Mouse (Mus musculus) lung, postnatal 0 days (tissue): ENCODE data around the gene Ccdc85c. TPM values are rescaled to one million over a fixed set of nuclear protein-coding genes. Genes with fewer than 3 reads are reported as not detected.

Experiments used
- ATAC-seq: fragments of 200-750 bp; cut with Nextera tagmentation; 2 replicates; pipeline ENCODE4 v1.8.0; 2017; ENCODE audit warnings: moderate library complexity
- DNase-seq: peaks from one replicate; pipeline ENCODE4 v3.0.0-alpha.2; 2016; ENCODE audit warnings: low spot score
- H3K27ac ChIP-seq: fragments of 300-500 bp; sonication (generic); 2 replicates; pipeline ENCODE4 v1.5.1; 2014; ENCODE audit warnings: antibody characterized with exemption, mild to moderate bottlenecking, low read length, mixed read lengths
- H3K27me3 ChIP-seq: fragments of 300-500 bp; sonication (generic); replicated peaks from 2 replicates; pipeline ENCODE4 v1.6.1; 2014; ENCODE audit warnings: low read length, mixed read lengths; ENCODE audit not compliant: insufficient read depth
- H3K36me3 ChIP-seq: fragments of 300-500 bp; sonication (generic); 2 replicates; pipeline ENCODE4 v1.6.1; 2014; ENCODE audit warnings: low read length, mixed read lengths; ENCODE audit not compliant: insufficient read depth
- H3K4me1 ChIP-seq: fragments of 300-500 bp; sonication (generic); 2 replicates; pipeline ENCODE4 v1.6.1; 2014; ENCODE audit warnings: antibody characterized with exemption, low read depth, low read length, mixed read lengths; ENCODE audit not compliant: insufficient read depth
- H3K4me2 ChIP-seq: fragments of 300-500 bp; sonication (generic); replicated peaks from 2 replicates; pipeline ENCODE4 v1.6.1; 2014; ENCODE audit warnings: low read depth, mild to moderate bottlenecking, low read length, moderate library complexity, mixed read lengths
- H3K4me3 ChIP-seq: fragments of 300-500 bp; sonication (generic); 2 replicates; pipeline ENCODE4 v1.5.1; 2014; ENCODE audit warnings: low read depth, low read length
- H3K9ac ChIP-seq: fragments of 300-500 bp; sonication (generic); replicated peaks from 2 replicates; pipeline ENCODE4 v1.6.1; 2014; ENCODE audit warnings: low read depth, mild to moderate bottlenecking
- H3K9me3 ChIP-seq: fragments of 300-500 bp; sonication (generic); 2 replicates; pipeline ENCODE4 v1.6.1; 2016; ENCODE audit warnings: low read length, mixed read lengths
- CTCF ChIP-seq: IDR thresholded peaks from 2 replicates; pipeline ENCODE4 v1.5.1; 2016; ENCODE audit warnings: antibody characterized with exemption, mild to moderate bottlenecking
- EP300 ChIP-seq: IDR thresholded peaks from 2 replicates; pipeline ENCODE4 v1.6.1; 2016; ENCODE audit warnings: antibody characterized with exemption, mild to moderate bottlenecking, control low read depth
- WGBS: fragments of 180-500 bp; shearing (Covaris S2); extraction: QIAGEN DNeasy Blood & Tissue Kit; methylation state at CpG from one replicate; pipeline ENCODE4 v1.1.7; 2014; 5-methylcytosine and 5-hydroxymethylcytosine counted together
- polyA plus RNA-seq: library from polyadenylated mRNA; unstranded; fragments of >200 nt; fragmentation: Nextera tagmentation; extraction: Ambion mirVana; gene quantifications from 2 replicates; pipeline ENCODE4 v1.2.1, GENCODE M21; 2015

Gene Ccdc85c
- polyA plus RNA-seq, 1 experiment from 2014 or later, result 4.5 TPM

GRCm38 (mm10) chr12:108187541-108188091 is 87.6 kb downstream of the Ccdc85c start:
- Histone ChIP-seq H3K4me1 (no peaks in the 10 kb centered on the region), H3K9me3 (no peaks in the 10 kb centered on the region), H3K9ac (no peak overlapping the region), H3K27ac (no peak overlapping the region), H3K27me3 (no peaks in the 10 kb centered on the region), H3K36me3 (peaks cover 43% of the 10 kb centered on the region), H3K4me3 (no peak overlapping the region), H3K4me2 (no peak overlapping the region)
- DNase-seq (no peak), ATAC-seq (no peak)
- no peak; the same call in 1 of the 2 replicates for TF ChIP-seq CTCF
- no peak for TF ChIP-seq EP300
- WGBS, result 91% methylated on average over 6 of the region's 6 CpGs

- Histone ChIP-seq H3K36me3 (peaks cover 10% of the 10 kb centered on the region; the same call in 1 of the 2 replicates), H3K9ac (no peak overlapping the region), H3K4me1 (peaks cover 12% of the 10 kb centered on the region; the same call in 1 of the 2 replicates), H3K4me3 (no peak overlapping the region), H3K4me2 (no peak overlapping the region), H3K27ac (no peak overlapping the region), H3K9me3 (no peaks in the 10 kb centered on the region), H3K27me3 (no peaks in the 10 kb centered on the region)
- DNase-seq (no peak), ATAC-seq (no peak)
- 96% methylated on average over 6 of the region's 6 CpGs for WGBS
- TF ChIP-seq EP300, result no peak
- TF ChIP-seq CTCF, result no peak
These were observed 93.5 kb downstream of the Ccdc85c start for GRCm38 (mm10) chr12:108181716-108182115.

GRCm38 (mm10) chr12:108179321-108180266 is 95.6 kb downstream of the Ccdc85c start, which contains the start of gene Ccnk:
Ccnk (plus strand) TSS chr12:108179579.
- 0 out of 2 replicates have a peak, but pooled peaks cover 5% of the 10 kb centered on the region for H3K36me3 ChIP-seq
- H3K27me3 ChIP-seq, result no peaks in the 10 kb centered on the region
- H3K9ac ChIP-seq, result peak within 1 kb of the TSS; percentile 95
- peak; percentile 56 for TF ChIP-seq CTCF
- TF ChIP-seq EP300, result peak; percentile 88
- peak; percentile 100 for DNase-seq
- peaks cover 17% of the 10 kb centered on the region; the same call in 1 of the 2 replicates for H3K4me1 ChIP-seq
- H3K4me3 ChIP-seq, result peak within 1 kb of the TSS; percentile 92
- no peaks in the 10 kb centered on the region for H3K9me3 ChIP-seq
- peak; percentile 97 for ATAC-seq
- H3K4me2 ChIP-seq, result peak within 1 kb of the TSS; percentile 85
- peak within 1 kb of the TSS; percentile 97 for H3K27ac ChIP-seq
- under 1% methylated on average over 65 of the region's 82 CpGs for WGBS

- ATAC-seq (no peak), DNase-seq (no peak)
- Histone ChIP-seq H3K27me3 (no peaks in the 10 kb centered on the region), H3K36me3 (0 out of 2 replicates have a peak, but pooled peaks cover 5% of the 10 kb centered on the region), H3K9me3 (no peaks in the 10 kb centered on the region), H3K4me2 (peak within 1 kb of the TSS; percentile 85), H3K27ac (peak within 1 kb of the TSS; percentile 97), H3K4me1 (peaks cover 17% of the 10 kb centered on the region; the same call in 1 of the 2 replicates), H3K4me3 (peak within 1 kb of the TSS; percentile 92), H3K9ac (peak within 1 kb of the TSS; percentile 95)
- TF ChIP-seq EP300 (no peak), CTCF (no peak)
- WGBS, result no CpG with 5 or more reads among the region's 9 CpGs
These were observed 96.1 kb downstream of the Ccdc85c start, which contains the start of gene Setd3 for GRCm38 (mm10) chr12:108179246-108179320. Setd3 (minus strand) TSS chr12:108179314.

- peak overlapping the region; percentile 66 for H3K4me2 ChIP-seq
- peak overlapping the region; percentile 97 for H3K27ac ChIP-seq
- H3K27me3 ChIP-seq, result no peaks in the 10 kb centered on the region
- peaks cover 17% of the 10 kb centered on the region; the same call in 1 of the 2 replicates for H3K4me1 ChIP-seq
- H3K4me3 ChIP-seq, result peak overlapping the region; percentile 92
- WGBS, result under 1% methylated on average over 72 of the region's 103 CpGs
- H3K36me3 ChIP-seq, result 0 out of 2 replicates have a peak, but pooled peaks cover 5% of the 10 kb centered on the region
- H3K9ac ChIP-seq, result peak overlapping the region; percentile 95
- DNase-seq (peak; percentile 71), ATAC-seq (peak; percentile 30)
- TF ChIP-seq CTCF (peak; percentile 3; the same call in 1 of the 2 replicates), EP300 (no peak)
- H3K9me3 ChIP-seq, result no peaks in the 10 kb centered on the region
These were observed 96.6 kb downstream of the Ccdc85c start for GRCm38 (mm10) chr12:108178331-108179245.
